Mouse (Mus musculus) kidney, postnatal 4 days (tissue): Measurements from ENCODE around the gene Gm7861.
"Not testable (repeated sequence)": the region's sequence is repeated elsewhere in the genome, so short reads cannot be mapped to it uniquely, and the experiment has no call there.

Experiments
- DNase-seq, 2 experiments: peaks; one replicate each; pipeline ENCODE4 v3.0.0; 2021; ENCODE audit warnings: mixed read lengths in 2 of 2

Gm7861 gene

DNA sequence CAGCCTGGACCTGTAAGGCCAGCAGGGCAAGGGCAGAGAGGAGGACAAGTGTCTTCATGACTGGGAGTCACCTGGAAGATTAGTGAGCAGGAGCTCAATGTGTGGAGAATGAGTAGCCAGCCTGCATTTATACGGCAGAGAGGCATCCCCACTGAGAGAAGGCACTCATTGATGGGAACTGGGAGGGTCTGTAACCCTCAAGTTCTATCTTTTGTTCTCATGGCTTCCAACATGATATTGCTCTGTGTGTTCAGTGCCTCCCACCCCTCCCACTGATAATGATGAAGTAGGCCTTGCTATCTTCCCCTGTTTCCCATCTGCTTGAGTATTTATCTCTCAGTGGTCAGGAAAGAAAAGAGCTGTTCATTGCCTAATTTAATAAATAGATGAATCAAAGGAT lies at the start of gene Gm7861:
TSS of gene Gm7861 (minus strand) at position 101 of the 400 bp plus-strand sequence.
- DNase-seq, result not testable (repeated sequence)

GRCm38 (mm10) chr8:21617883-21618282 lies 23.6 kb upstream of the Gm7861 start, which contains the start of gene Defa26:
TSS of gene Defa26 (plus strand) at chr8:21618183.
- not testable (repeated sequence) for DNase-seq

DNA sequence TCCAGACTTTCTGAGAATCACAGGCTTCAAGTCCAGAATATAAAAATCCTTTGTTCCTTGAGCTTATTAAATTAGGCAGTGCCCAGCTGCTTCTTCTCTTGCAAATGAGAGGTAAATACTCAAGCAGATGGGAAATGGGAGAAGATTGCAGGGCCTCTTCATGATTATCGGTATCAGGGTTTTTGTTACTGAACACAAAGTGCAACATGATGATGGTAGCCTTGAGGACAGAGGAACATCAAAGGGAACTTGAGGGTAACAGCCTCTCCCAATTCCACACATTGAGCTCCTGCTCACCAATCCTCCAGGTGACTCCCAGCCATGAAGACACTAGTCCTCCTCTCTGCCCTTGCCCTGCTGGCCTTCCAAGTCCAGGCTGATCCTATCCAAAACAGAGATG lies 11.6 kb downstream of the Gm7861 start, which contains the start of gene Defa28:
TSS of gene Defa28 (plus strand) at position 301 of the 400 bp plus-strand sequence.
- not testable (repeated sequence) for DNase-seq

GRCm38 (mm10) chr8:21565086-21565485 lies 29.2 kb downstream of the Gm7861 start, which contains the start of gene Defa37:
TSS of gene Defa37 (plus strand) at chr8:21565386.
- DNase-seq, result not testable (repeated sequence)
